Mouse (Mus musculus) liver, embryonic 12.5 days (tissue): ENCODE measurements around the gene Clic1. TPM values are rescaled to one million over a fixed set of nuclear protein-coding genes. Genes with fewer than 3 reads are reported as not detected.

Experiments used
- ATAC-seq: fragments of 200-750 bp; cut with Nextera tagmentation; 2 replicates; pipeline ENCODE4 v1.8.0; 2017; ENCODE audit warnings: moderate number of reproducible peaks, mild to moderate bottlenecking, moderate library complexity
- H3K27ac ChIP-seq: fragments of 300-500 bp; sonication (generic); 2 replicates; pipeline ENCODE4 v1.5.1; 2016; ENCODE audit warnings: mild to moderate bottlenecking
- H3K27me3 ChIP-seq: fragments of 300-500 bp; sonication (generic); replicated peaks from 2 replicates; pipeline ENCODE4 v1.6.1; 2016; ENCODE audit warnings: mild to moderate bottlenecking, moderate library complexity
- H3K36me3 ChIP-seq: fragments of 300-500 bp; sonication (generic); 2 replicates; pipeline ENCODE4 v1.6.1; 2016; ENCODE audit warnings: mild to moderate bottlenecking, moderate library complexity
- H3K4me1 ChIP-seq: fragments of 300-500 bp; sonication (generic); 2 replicates; pipeline ENCODE4 v1.6.1; 2016
- H3K4me2 ChIP-seq: fragments of 300-500 bp; sonication (generic); 2 replicates; pipeline ENCODE4 v1.6.1; 2016; ENCODE audit warnings: mild to moderate bottlenecking, moderate library complexity
- H3K4me3 ChIP-seq: fragments of 300-500 bp; sonication (generic); 2 replicates; pipeline ENCODE4 v1.5.1; 2016; ENCODE audit warnings: mild to moderate bottlenecking, moderate library complexity
- H3K9ac ChIP-seq: fragments of 300-500 bp; sonication (generic); 2 replicates; pipeline ENCODE4 v1.6.1; 2016; ENCODE audit warnings: mild to moderate bottlenecking, moderate library complexity
- H3K9me3 ChIP-seq: fragments of 300-500 bp; sonication (generic); replicated peaks from 2 replicates; pipeline ENCODE4 v1.6.1; 2016; ENCODE audit warnings: mild to moderate bottlenecking, moderate library complexity
- WGBS: fragments of 180-500 bp; shearing (Covaris S2); methylation state at CpG from one replicate; pipeline ENCODE4 v1.1.7; 2016; ENCODE audit not compliant: insufficient replicate concordance; 5-methylcytosine and 5-hydroxymethylcytosine counted together
- polyA plus RNA-seq: library from polyadenylated mRNA; unstranded; fragments of >200 nt; fragmentation: Nextera tagmentation; extraction: Ambion mirVana; gene quantifications from 2 replicates; pipeline ENCODE4 v1.2.1, GENCODE M21; 2016

Clic1 gene
- polyA plus RNA-seq, 1 experiment from 2014 or later, result 162 TPM

- Histone ChIP-seq H3K4me3 (no peak overlapping the region), H3K9ac (no peak overlapping the region), H3K36me3 (peaks cover 26% of the 10 kb centered on the region), H3K27me3 (0 out of 2 replicates have a peak, but pooled peaks cover 3% of the 10 kb centered on the region), H3K4me1 (peaks cover 45% of the 10 kb centered on the region), H3K9me3 (no peaks in the 10 kb centered on the region), H3K4me2 (no peak overlapping the region), H3K27ac (no peak overlapping the region)
- ATAC-seq, result no peak
- WGBS, result 70% methylated on average over 3 of the region's 3 CpGs
These were observed 56.8 kb downstream of the Clic1 start for GRCm38 (mm10) chr17:35106522-35106921.

GRCm38 (mm10) chr17:35108097-35108496 lies 58.3 kb downstream of the Clic1 start, which contains the start of gene Ly6g5c:
TSS of gene Ly6g5c (plus strand) at chr17:35108279.
- Histone ChIP-seq H3K9ac (no peak within 1 kb of the TSS), H3K4me3 (no peak within 1 kb of the TSS), H3K4me2 (no peak within 1 kb of the TSS), H3K4me1 (peaks cover 33% of the 10 kb centered on the region), H3K27ac (no peak within 1 kb of the TSS), H3K36me3 (peaks cover 10% of the 10 kb centered on the region), H3K27me3 (0 out of 2 replicates have a peak, but pooled peaks cover 4% of the 10 kb centered on the region), H3K9me3 (no peaks in the 10 kb centered on the region)
- whole genome bisulfite sequencing, result 80% methylated on average over 6 of the region's 6 CpGs
- no peak for ATAC-seq

Other genes with a start within 250 kb of the Clic1 start
- gene Cyp21a1, start 245.4 kb upstream of the Clic1 start, polyA plus RNA-seq, result not detected in 2 replicates
- gene Stk19, start 213.0 kb upstream of the Clic1 start, polyA plus RNA-seq, result 18.0 and 18.6 TPM in 2 replicates
- gene Dxo, start 212.9 kb upstream of the Clic1 start, polyA plus RNA-seq, result 37.0 and 38.8 TPM in 2 replicates
- gene Skiv2l, start 199.8 kb upstream of the Clic1 start, polyA plus RNA-seq, result 34.0 and 39.5 TPM in 2 replicates
- 69.3 and 72.0 TPM in 2 replicates for gene Nelfe, start 199.6 kb upstream of the Clic1 start, polyA plus RNA-seq
- gene Cfb, start 187.4 kb upstream of the Clic1 start, polyA plus RNA-seq, result 83.5 and 85.0 TPM in 2 replicates
- gene Zbtb12, start 170.5 kb upstream of the Clic1 start, polyA plus RNA-seq, result 1.8 and 1.9 TPM in 2 replicates
- not detected in 2 replicates for gene Gm20547, start 167.9 kb upstream of the Clic1 start, polyA plus RNA-seq
- gene C2, start 151.7 kb upstream of the Clic1 start, polyA plus RNA-seq, result 7.9 and 8.2 TPM in 2 replicates
- gene Ehmt2, start 151.5 kb upstream of the Clic1 start, polyA plus RNA-seq, result 27.1 and 32.8 TPM in 2 replicates
- 0.75 and 0.79 TPM in 2 replicates for gene Slc44a4, start 135.5 kb upstream of the Clic1 start, polyA plus RNA-seq
- 16.9 and 17.3 TPM in 2 replicates for gene Neu1, start 118.7 kb upstream of the Clic1 start, polyA plus RNA-seq
- 0.11 and 0.21 TPM in 2 replicates for gene Hspa1b, start 90.7 kb upstream of the Clic1 start, polyA plus RNA-seq
- gene Gm20481, start 80.1 kb upstream of the Clic1 start, polyA plus RNA-seq, result 0.73 TPM in 1 of 2 replicates, not detected in the other
- 2.8 and 5.0 TPM in 2 replicates for gene Hspa1a, start 77.8 kb upstream of the Clic1 start, polyA plus RNA-seq
- gene Hspa1l, start 77.3 kb upstream of the Clic1 start, polyA plus RNA-seq, result 0.38 and 0.49 TPM in 2 replicates
- 202 and 215 TPM in 2 replicates for gene Lsm2, start 68.1 kb upstream of the Clic1 start, polyA plus RNA-seq
- 208 and 211 TPM in 2 replicates for gene Vars, start 49.0 kb upstream of the Clic1 start, polyA plus RNA-seq
- 0.10 and 0.15 TPM in 2 replicates for gene Vwa7, start 33.4 kb upstream of the Clic1 start, polyA plus RNA-seq
- 2.8 and 3.4 TPM in 2 replicates for gene Sapcd1, start 21.9 kb upstream of the Clic1 start, polyA plus RNA-seq
- gene Msh5, start 3.2 kb upstream of the Clic1 start, polyA plus RNA-seq, result 4.0 and 4.8 TPM in 2 replicates
- 49.0 and 49.1 TPM in 2 replicates for gene Ddah2, start 9.1 kb downstream of the Clic1 start, polyA plus RNA-seq
- gene Ly6g6c, start 15.4 kb downstream of the Clic1 start, polyA plus RNA-seq, result 0.41 and 0.44 TPM in 2 replicates
- gene Mpig6b, start 16.2 kb downstream of the Clic1 start, polyA plus RNA-seq, result 7.3 and 8.7 TPM in 2 replicates
- 0.23 TPM in 1 of 2 replicates, not detected in the other for gene Ly6g6e, start 26.9 kb downstream of the Clic1 start, polyA plus RNA-seq
- 0.36 and 0.53 TPM in 2 replicates for gene Ly6g6d, start 28.1 kb downstream of the Clic1 start, polyA plus RNA-seq
- gene Ly6g6f, start 35.6 kb downstream of the Clic1 start, polyA plus RNA-seq, result 10.2 and 10.5 TPM in 2 replicates
- gene Abhd16a, start 39.3 kb downstream of the Clic1 start, polyA plus RNA-seq, result 60.2 and 61.1 TPM in 2 replicates
- not detected in 2 replicates for gene Ly6g5c, start 58.3 kb downstream of the Clic1 start, polyA plus RNA-seq
- gene Ly6g5b, start 65.5 kb downstream of the Clic1 start, polyA plus RNA-seq, result 0.55 and 0.81 TPM in 2 replicates
- gene Gpank1, start 71.5 kb downstream of the Clic1 start, polyA plus RNA-seq, result 16.5 and 19.6 TPM in 2 replicates
- 187 and 192 TPM in 2 replicates for gene Csnk2b, start 72.1 kb downstream of the Clic1 start, polyA plus RNA-seq
- gene D17H6S53E, start 76.4 kb downstream of the Clic1 start, polyA plus RNA-seq, result 3.7 and 4.3 TPM in 2 replicates
- 482 and 508 TPM in 2 replicates for gene Apom, start 82.1 kb downstream of the Clic1 start, polyA plus RNA-seq
- 29.1 and 35.5 TPM in 2 replicates for gene Bag6, start 85.2 kb downstream of the Clic1 start, polyA plus RNA-seq
- 83.0 and 86.8 TPM in 2 replicates for gene Prrc2a, start 114.9 kb downstream of the Clic1 start, polyA plus RNA-seq
- 10.5 and 11.6 TPM in 2 replicates for gene Aif1, start 126.1 kb downstream of the Clic1 start, polyA plus RNA-seq
- 20.8 and 23.7 TPM in 2 replicates for gene Lst1, start 138.5 kb downstream of the Clic1 start, polyA plus RNA-seq
- gene Ltb, start 144.5 kb downstream of the Clic1 start, polyA plus RNA-seq, result 1.2 and 1.3 TPM in 2 replicates
- 0.33 and 0.36 TPM in 2 replicates for gene Tnf, start 152.0 kb downstream of the Clic1 start, polyA plus RNA-seq
- 0.12 TPM in 1 of 2 replicates, not detected in the other for gene Lta, start 155.4 kb downstream of the Clic1 start, polyA plus RNA-seq
- gene Gm16181, start 170.9 kb downstream of the Clic1 start, polyA plus RNA-seq, result 0.42 TPM in 1 of 2 replicates, not detected in the other
- 1.3 and 1.8 TPM in 2 replicates for gene Atp6v1g2, start 183.7 kb downstream of the Clic1 start, polyA plus RNA-seq
- gene Nfkbil1, start 185.8 kb downstream of the Clic1 start, polyA plus RNA-seq, result 5.7 and 6.4 TPM in 2 replicates
- gene Ddx39b, start 191.8 kb downstream of the Clic1 start, polyA plus RNA-seq, result 258 and 267 TPM in 2 replicates
- 66.8 and 72.5 TPM in 2 replicates for gene H2-D1, start 212.8 kb downstream of the Clic1 start, polyA plus RNA-seq